Mouse (Mus musculus) liver, adult 2 months (tissue): ENCODE measurements at regions not wholly inside any gene's neighbourhood (a gene's known extent, or its start where the extent isn't known, plus 50 kb on each side); places are given as distances from the start of the nearest gene placed in this dataset.

Source experiments
- DNase-seq: peaks from one replicate; pipeline ENCODE4 v3.0.0-alpha.2; 2011; ENCODE audit warnings: low read depth, low spot score; ENCODE audit errors: extremely low read depth
- H3K27ac ChIP-seq: fragments of 200-500 bp; replicated peaks from 2 replicates; pipeline ENCODE4 v1.5.1; 2012; ENCODE audit warnings: low read depth, mild to moderate bottlenecking, control low read depth, inconsistent platforms, low read length; ENCODE audit not compliant: insufficient read depth
- H3K27me3 ChIP-seq: fragments of 200-500 bp; 2 replicates; pipeline ENCODE4 v1.6.1; 2012; ENCODE audit warnings: mild to moderate bottlenecking, moderate library complexity, low read length, inconsistent platforms; ENCODE audit not compliant: control insufficient read depth, insufficient read depth
- H3K36me3 ChIP-seq: fragments of 200-500 bp; 2 replicates; pipeline ENCODE4 v1.6.1; 2012; ENCODE audit warnings: low read length, inconsistent platforms; ENCODE audit not compliant: control insufficient read depth, insufficient read depth
- H3K4me1 ChIP-seq: fragments of 200-500 bp; 2 replicates; pipeline ENCODE4 v1.6.1; 2011; ENCODE audit warnings: low read length; ENCODE audit not compliant: control insufficient read depth, insufficient read depth
- H3K4me3 ChIP-seq: fragments of 200-500 bp; 2 replicates; pipeline ENCODE4 v1.5.1; 2011; ENCODE audit warnings: low read depth, mild to moderate bottlenecking, control low read depth, low read length, moderate library complexity; ENCODE audit not compliant: insufficient read depth
- H3K79me2 ChIP-seq: fragments of 200-500 bp; 2 replicates; pipeline ENCODE4 v1.6.1; 2012; ENCODE audit warnings: inconsistent platforms, mild to moderate bottlenecking, low read length, moderate library complexity; ENCODE audit not compliant: control insufficient read depth, insufficient read depth
- H3K9ac ChIP-seq: fragments of 200-500 bp; 2 replicates; pipeline ENCODE4 v1.6.1; 2012; ENCODE audit warnings: low read depth, mild to moderate bottlenecking, control low read depth, inconsistent platforms, low read length
- CTCF ChIP-seq: fragments of 200-500 bp; IDR thresholded peaks from 2 replicates; pipeline ENCODE4 v1.5.1; 2011; ENCODE audit warnings: low read depth, low read length, control low read depth
- POLR2A ChIP-seq: fragments of 200-500 bp; IDR thresholded peaks from 2 replicates; pipeline ENCODE4 v1.6.1; 2011; ENCODE audit warnings: low read length, control low read depth; ENCODE audit not compliant: insufficient read depth; ENCODE audit errors: extremely low read depth
- WGBS: fragments of 180-500 bp; shearing (Covaris S2); methylation state at CpG from one replicate; pipeline ENCODE4 v1.1.7; 2018; 5-methylcytosine and 5-hydroxymethylcytosine counted together

DNA sequence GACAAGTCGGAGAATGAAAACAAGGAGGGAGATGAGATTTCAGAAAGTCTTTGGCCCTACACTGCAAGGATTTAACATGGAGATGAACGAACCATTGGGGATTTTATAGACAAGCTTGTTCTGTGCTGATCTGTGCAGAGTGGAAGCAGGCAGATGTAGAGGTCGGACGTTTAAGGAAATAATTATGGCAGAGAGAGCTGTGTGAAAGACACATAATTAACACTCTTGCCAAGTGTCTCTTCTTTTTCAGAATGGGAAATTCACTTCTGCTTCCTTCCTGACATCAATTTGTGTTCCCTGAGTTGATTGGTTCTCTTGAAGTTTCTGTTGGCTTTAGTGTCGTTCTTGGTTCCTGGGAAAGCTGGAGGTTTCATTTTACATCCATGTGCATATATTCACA is 302.3 kb upstream of the Nmur2 start:
- no peak overlapping the region for H3K27ac ChIP-seq
- no peaks in the 10 kb centered on the region for H3K27me3 ChIP-seq
- H3K9ac ChIP-seq = no peak overlapping the region
- TF ChIP-seq POLR2A (no peak), CTCF (no peak)
- no peaks in the 10 kb centered on the region for H3K36me3 ChIP-seq
- H3K4me3 ChIP-seq = no peak overlapping the region
- 76% methylated on average over 5 of the region's 5 CpGs for WGBS
- H3K79me2 ChIP-seq = no peaks in the 10 kb centered on the region
- no peaks in the 10 kb centered on the region for H3K4me1 ChIP-seq
- DNase-seq = no peak

DNA sequence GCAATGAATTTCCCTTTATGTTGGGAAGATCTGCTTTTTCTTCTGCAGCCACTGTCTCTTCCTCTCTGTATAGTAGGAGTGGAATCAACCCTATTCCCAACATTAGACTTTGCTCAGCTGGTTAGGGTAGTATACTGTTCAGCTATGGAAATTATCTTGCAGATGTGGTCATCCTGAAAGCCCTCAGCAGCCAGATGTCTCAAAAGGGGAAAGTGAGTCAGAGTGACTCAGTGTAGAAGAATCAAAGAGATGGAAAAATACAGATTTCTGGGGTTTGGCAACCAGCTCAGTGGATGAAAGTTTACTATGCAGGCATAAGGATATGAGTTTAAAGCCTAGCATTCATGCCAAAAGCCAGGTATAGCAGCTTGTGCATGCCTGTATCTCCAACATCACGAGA is 300.9 kb upstream of the Nmur2 start:
- WGBS = 56% methylated on average over 1 of the region's 1 CpGs
- TF ChIP-seq POLR2A (no peak), CTCF (no peak)
- H3K79me2 ChIP-seq = no peaks in the 10 kb centered on the region

DNA sequence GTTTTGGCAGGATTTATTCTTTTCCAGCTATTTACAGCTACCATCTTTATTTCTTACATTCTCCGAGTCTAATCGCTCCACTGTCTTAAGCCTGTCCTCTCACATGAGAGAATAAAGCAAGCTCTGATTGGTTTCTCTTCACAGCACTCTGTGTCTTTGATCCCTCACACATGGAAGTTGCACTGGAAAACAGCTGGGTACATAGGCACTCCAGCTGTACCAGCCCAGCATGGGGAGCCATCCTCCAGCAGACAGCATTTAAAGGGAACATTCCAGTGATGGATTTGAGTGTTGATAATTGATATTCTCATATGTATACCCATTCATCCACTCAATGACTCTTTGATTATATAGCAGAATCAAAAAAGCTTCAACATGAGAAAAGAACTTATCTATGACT is 300.2 kb upstream of the Nmur2 start:
- Histone ChIP-seq H3K9ac (no peak overlapping the region), H3K4me1 (no peaks in the 10 kb centered on the region), H3K27ac (no peak overlapping the region), H3K79me2 (no peaks in the 10 kb centered on the region), H3K27me3 (no peaks in the 10 kb centered on the region), H3K4me3 (no peak overlapping the region), H3K36me3 (no peaks in the 10 kb centered on the region)
- TF ChIP-seq POLR2A = no peak
- no peak for TF ChIP-seq CTCF
- no peak for DNase-seq
- WGBS = 88% methylated on average over 2 of the region's 2 CpGs

More for the DNA sequence above, 300.9 kb upstream of the Nmur2 start:
- Histone ChIP-seq H3K4me3 (no peak overlapping the region), H3K36me3 (no peaks in the 10 kb centered on the region), H3K4me1 (no peaks in the 10 kb centered on the region), H3K27me3 (no peaks in the 10 kb centered on the region), H3K27ac (no peak overlapping the region), H3K9ac (no peak overlapping the region)
- no peak for DNase-seq

DNA sequence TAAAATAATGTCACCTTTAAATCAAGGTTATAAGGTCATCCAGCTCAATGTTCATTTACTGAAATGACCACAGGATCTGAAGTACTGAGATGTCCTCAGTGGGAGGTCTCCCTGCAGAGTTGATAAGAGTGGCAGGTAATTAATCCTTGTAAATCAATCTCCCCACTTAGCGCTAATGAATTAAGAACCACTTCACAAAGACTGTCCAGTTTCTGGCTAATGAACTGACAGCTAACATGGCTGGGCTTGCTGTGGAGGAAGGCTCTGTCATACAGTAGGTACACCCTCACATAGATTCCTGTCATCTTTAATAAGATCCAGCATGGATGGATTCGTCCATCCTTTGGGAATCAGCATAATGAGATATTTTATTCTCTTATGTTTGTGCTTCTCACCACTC is 297.7 kb upstream of the Nmur2 start:
- Histone ChIP-seq H3K27ac (no peak overlapping the region), H3K27me3 (no peaks in the 10 kb centered on the region), H3K4me3 (no peak overlapping the region), H3K9ac (no peak overlapping the region), H3K4me1 (no peaks in the 10 kb centered on the region), H3K36me3 (no peaks in the 10 kb centered on the region), H3K79me2 (no peaks in the 10 kb centered on the region)
- no peak for TF ChIP-seq POLR2A
- no peak for TF ChIP-seq CTCF
- WGBS = 81% methylated on average over 2 of the region's 2 CpGs
- no peak for DNase-seq

DNA sequence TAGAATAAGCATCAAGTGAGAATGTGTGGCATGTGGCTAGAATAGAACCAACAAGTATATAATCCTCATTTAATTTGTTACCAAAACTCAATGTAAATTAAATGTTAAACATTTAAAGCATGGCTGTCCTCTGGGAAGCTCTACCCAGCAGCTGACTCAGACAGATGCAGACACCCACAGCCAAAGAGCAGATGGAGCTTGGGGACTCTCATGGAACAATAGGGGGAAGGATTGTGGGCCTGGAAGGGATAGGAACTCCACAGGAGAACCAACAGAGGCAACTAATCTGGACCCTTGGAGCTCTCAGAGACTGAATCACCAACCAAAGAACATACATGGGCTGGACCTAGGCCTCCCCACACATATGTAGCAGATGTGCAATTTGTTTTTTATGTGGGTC is 295.1 kb upstream of the Nmur2 start:
- Histone ChIP-seq H3K4me3 (no peak overlapping the region), H3K27ac (no peak overlapping the region), H3K9ac (no peak overlapping the region), H3K4me1 (no peaks in the 10 kb centered on the region), H3K27me3 (no peaks in the 10 kb centered on the region), H3K36me3 (no peaks in the 10 kb centered on the region), H3K79me2 (no peaks in the 10 kb centered on the region)
- no peak for DNase-seq
- TF ChIP-seq POLR2A (no peak), CTCF (no peak)

DNA sequence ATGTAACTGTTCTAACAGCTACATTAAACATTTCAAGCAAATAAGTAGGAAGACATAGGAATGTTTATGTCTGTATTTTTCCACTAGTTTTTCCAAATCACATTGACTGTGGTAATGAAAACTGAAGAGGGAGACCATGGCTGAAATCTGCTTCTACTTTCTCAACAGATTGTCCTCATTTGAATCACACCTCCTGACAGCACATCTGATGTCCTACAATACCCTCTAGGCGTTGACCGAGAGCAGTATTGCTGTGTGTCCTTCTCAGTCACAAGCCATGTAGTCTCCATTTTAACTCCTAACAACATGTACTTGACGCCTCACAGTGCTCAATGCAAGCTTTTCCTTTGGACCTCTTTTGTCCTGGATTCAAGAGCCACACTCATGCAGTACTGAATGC is 279.5 kb upstream of the Nmur2 start:
- no peaks in the 10 kb centered on the region for H3K27me3 ChIP-seq
- no peaks in the 10 kb centered on the region for H3K4me1 ChIP-seq
- no peak overlapping the region for H3K4me3 ChIP-seq
- no peak for DNase-seq
- H3K9ac ChIP-seq = no peak overlapping the region
- H3K36me3 ChIP-seq = no peaks in the 10 kb centered on the region
- H3K27ac ChIP-seq = no peak overlapping the region
- no peak for TF ChIP-seq CTCF
- no peak for TF ChIP-seq POLR2A
- WGBS = 78% methylated on average over 3 of the region's 3 CpGs
- no peaks in the 10 kb centered on the region for H3K79me2 ChIP-seq
